Comparison of ENCODE assay signal across 7 mouse cellular contexts in genomic region chr11:70652884-70653344, GRCm38 (mm10). TPM values are rescaled to one million over a fixed set of nuclear protein-coding genes. Genes with fewer than 3 reads are reported as not detected.
DNase-seq lines count a peak whose midpoint lies in the region; ATAC-seq lines count a peak whose summit lies in the region.

No protein-coding gene starts in this region.

- peak overlapping the region; percentile 73 for H3K4me2 ChIP-seq in lung, embryonic 16.5 days (ENCODE audit: low read depth, low read length)
- H3K4me2 ChIP-seq in forebrain, embryonic 14.5 days (ENCODE audit: low read length): peak overlapping the region; percentile 91
- peak overlapping the region; percentile 96 for H3K4me2 ChIP-seq in liver, embryonic 13.5 days
- peak overlapping the region; percentile 94 for H3K4me2 ChIP-seq in stomach, embryonic 15.5 days

- ATAC-seq in lung, embryonic 16.5 days (ENCODE audit: low read depth): no peak
- ATAC-seq in forebrain, embryonic 14.5 days: no peak
- no peak for ATAC-seq in liver, embryonic 13.5 days (ENCODE audit: low read depth)
- ATAC-seq in stomach, embryonic 15.5 days (ENCODE audit: insufficient read depth, low FRiP score, low read depth): no peak

- peak overlapping the region; percentile 99 for H3K27ac ChIP-seq in lung, embryonic 16.5 days (ENCODE audit: low read length)
- peak overlapping the region; percentile 95 for H3K27ac ChIP-seq in forebrain, embryonic 14.5 days (ENCODE audit: low read depth, low read length)
- peak overlapping the region; percentile 99 for H3K27ac ChIP-seq in liver, embryonic 13.5 days
- H3K27ac ChIP-seq in stomach, embryonic 15.5 days: peak overlapping the region; percentile 97

- peak overlapping the region; percentile 100 for H3K4me3 ChIP-seq in lung, embryonic 16.5 days (ENCODE audit: low read length)
- H3K4me3 ChIP-seq in forebrain, embryonic 14.5 days (ENCODE audit: low read depth, low read length): peak overlapping the region; percentile 100
- peak overlapping the region; percentile 100 for H3K4me3 ChIP-seq in liver, embryonic 13.5 days (replicated peaks)
- H3K4me3 ChIP-seq in stomach, embryonic 15.5 days (replicated peaks): peak overlapping the region; percentile 73

- peaks cover 62% of the 10 kb centered on the region for H3K4me1 ChIP-seq in lung, embryonic 16.5 days (replicated peaks; ENCODE audit: control insufficient read depth, insufficient read depth, low read length)
- peaks cover 32% of the 10 kb centered on the region for H3K4me1 ChIP-seq in forebrain, embryonic 14.5 days (ENCODE audit: control insufficient read depth, insufficient read depth, low read length)
- peaks cover 86% of the 10 kb centered on the region for H3K4me1 ChIP-seq in liver, embryonic 13.5 days (replicated peaks)
- H3K4me1 ChIP-seq in stomach, embryonic 15.5 days: peaks cover 61% of the 10 kb centered on the region

- H3K9ac ChIP-seq in lung, embryonic 16.5 days (ENCODE audit: low read length): peak overlapping the region; percentile 100
- H3K9ac ChIP-seq in forebrain, embryonic 14.5 days (ENCODE audit: low read length): peak overlapping the region; percentile 97
- H3K9ac ChIP-seq in liver, embryonic 13.5 days: peak overlapping the region; percentile 99
- H3K9ac ChIP-seq in stomach, embryonic 15.5 days: peak overlapping the region; percentile 89

- no peak for DNase-seq in lung, postnatal 4 days
- DNase-seq in forebrain, embryonic 14.5 days (ENCODE audit: low spot score): no peak
- DNase-seq in liver, embryonic 13.5 days: no peak
- no peak for DNase-seq in spleen, adult 12 weeks (ENCODE audit: low spot score)
- DNase-seq in layer of hippocampus, adult 18-20 months (ENCODE audit: low spot score in 2 of 2): no peak

- no peaks in the 10 kb centered on the region for H3K27me3 ChIP-seq in lung, embryonic 16.5 days (ENCODE audit: control insufficient read depth, insufficient read depth, low read depth, low read length)
- no peaks in the 10 kb centered on the region for H3K27me3 ChIP-seq in forebrain, embryonic 14.5 days (replicated peaks; ENCODE audit: control insufficient read depth, insufficient read depth, low read length)
- no peaks in the 10 kb centered on the region for H3K27me3 ChIP-seq in liver, embryonic 13.5 days
- H3K27me3 ChIP-seq in stomach, embryonic 15.5 days (replicated peaks): no peaks in the 10 kb centered on the region

- 33% methylated on average over 6 of the region's 6 CpGs for WGBS in lung, embryonic 16.5 days
- 60% methylated on average over 6 of the region's 6 CpGs for WGBS in forebrain, embryonic 14.5 days
- 20% methylated on average over 6 of the region's 6 CpGs for WGBS in liver, embryonic 13.5 days (ENCODE audit: insufficient replicate concordance)
- 34% methylated on average over 6 of the region's 6 CpGs for WGBS in stomach, embryonic 15.5 days

- peaks cover 35% of the 10 kb centered on the region for H3K36me3 ChIP-seq in lung, embryonic 16.5 days (ENCODE audit: control insufficient read depth, insufficient read depth, low read length)
- peaks cover 47% of the 10 kb centered on the region for H3K36me3 ChIP-seq in forebrain, embryonic 14.5 days (ENCODE audit: control insufficient read depth, insufficient read depth, low read length)
- peaks cover 48% of the 10 kb centered on the region for H3K36me3 ChIP-seq in liver, embryonic 13.5 days
- peaks cover 36% of the 10 kb centered on the region for H3K36me3 ChIP-seq in stomach, embryonic 15.5 days

- no peaks in the 10 kb centered on the region for H3K9me3 ChIP-seq in lung, embryonic 16.5 days (ENCODE audit: control insufficient read depth, low read length)
- H3K9me3 ChIP-seq in forebrain, embryonic 14.5 days (replicated peaks; ENCODE audit: control insufficient read depth, low read length): no peaks in the 10 kb centered on the region
- no peaks in the 10 kb centered on the region for H3K9me3 ChIP-seq in liver, embryonic 13.5 days (replicated peaks)
- no peaks in the 10 kb centered on the region for H3K9me3 ChIP-seq in stomach, embryonic 15.5 days

RNA-seq across cellular contexts. Expression of gene Pfn1, which starts 1.5 kb away (rescaled TPM):
- polyA plus RNA-seq in lung, embryonic 16.5 days (2015; fragmentation: Nextera tagmentation; extraction: Ambion mirVana): 1,825 and 2,189 TPM in 2 replicates
- polyA plus RNA-seq in forebrain, embryonic 14.5 days (2014; fragmentation: Nextera tagmentation; extraction: Ambion mirVana): 793 and 798 TPM in 2 replicates
- 1,347 and 1,531 TPM in 2 replicates for polyA plus RNA-seq in liver, embryonic 13.5 days (2015; fragmentation: Nextera tagmentation; extraction: Ambion mirVana)
- polyA plus RNA-seq in stomach, embryonic 15.5 days (2015; fragmentation: Nextera tagmentation; extraction: Ambion mirVana): 1,701 and 2,042 TPM in 2 replicates
- 100 to 1,000 TPM; 326 to 341 TPM for total RNA-seq in layer of hippocampus, adult 18-20 months (2021)

RNA-seq across cellular contexts. Expression of gene Eno3, which starts 4.1 kb away (rescaled TPM):
- 37.9 and 56.8 TPM in 2 replicates for polyA plus RNA-seq in lung, embryonic 16.5 days (2015; fragmentation: Nextera tagmentation; extraction: Ambion mirVana)
- polyA plus RNA-seq in forebrain, embryonic 14.5 days (2014; fragmentation: Nextera tagmentation; extraction: Ambion mirVana): 5.7 and 5.9 TPM in 2 replicates
- 5.5 and 6.7 TPM in 2 replicates for polyA plus RNA-seq in liver, embryonic 13.5 days (2015; fragmentation: Nextera tagmentation; extraction: Ambion mirVana)
- polyA plus RNA-seq in stomach, embryonic 15.5 days (2015; fragmentation: Nextera tagmentation; extraction: Ambion mirVana): 13.9 and 16.6 TPM in 2 replicates
- 1 to 10 TPM; 6.0 to 9.9 TPM for total RNA-seq in layer of hippocampus, adult 18-20 months (2021)

RNA-seq across cellular contexts. Expression of gene Slc25a11, which starts 5.6 kb away (rescaled TPM):
- 156 and 171 TPM in 2 replicates for polyA plus RNA-seq in lung, embryonic 16.5 days (2015; fragmentation: Nextera tagmentation; extraction: Ambion mirVana)
- polyA plus RNA-seq in forebrain, embryonic 14.5 days (2014; fragmentation: Nextera tagmentation; extraction: Ambion mirVana): 165 and 190 TPM in 2 replicates
- 72.8 and 73.8 TPM in 2 replicates for polyA plus RNA-seq in liver, embryonic 13.5 days (2015; fragmentation: Nextera tagmentation; extraction: Ambion mirVana)
- 150 and 151 TPM in 2 replicates for polyA plus RNA-seq in stomach, embryonic 15.5 days (2015; fragmentation: Nextera tagmentation; extraction: Ambion mirVana)
- 100 to 1,000 TPM; 121 to 123 TPM for total RNA-seq in layer of hippocampus, adult 18-20 months (2021)

RNA-seq across cellular contexts. Expression of gene Rnf167, which starts 5.9 kb away (rescaled TPM):
- polyA plus RNA-seq in lung, embryonic 16.5 days (2015; fragmentation: Nextera tagmentation; extraction: Ambion mirVana): 129 and 134 TPM in 2 replicates
- 105 and 118 TPM in 2 replicates for polyA plus RNA-seq in forebrain, embryonic 14.5 days (2014; fragmentation: Nextera tagmentation; extraction: Ambion mirVana)
- polyA plus RNA-seq in liver, embryonic 13.5 days (2015; fragmentation: Nextera tagmentation; extraction: Ambion mirVana): 74.2 and 81.0 TPM in 2 replicates
- 97.2 and 108 TPM in 2 replicates for polyA plus RNA-seq in stomach, embryonic 15.5 days (2015; fragmentation: Nextera tagmentation; extraction: Ambion mirVana)
- total RNA-seq in layer of hippocampus, adult 18-20 months (2021): 10 to 100 TPM; 88.7 to 91.8 TPM

RNA-seq across cellular contexts. Expression of gene Gp1ba, which starts 14.0 kb away (rescaled TPM):
- 0.35 and 0.50 TPM in 2 replicates for polyA plus RNA-seq in lung, embryonic 16.5 days (2015; fragmentation: Nextera tagmentation; extraction: Ambion mirVana)
- polyA plus RNA-seq in forebrain, embryonic 14.5 days (2014; fragmentation: Nextera tagmentation; extraction: Ambion mirVana): 0.17 and 0.22 TPM in 2 replicates
- 2.8 and 4.7 TPM in 2 replicates for polyA plus RNA-seq in liver, embryonic 13.5 days (2015; fragmentation: Nextera tagmentation; extraction: Ambion mirVana)
- polyA plus RNA-seq in stomach, embryonic 15.5 days (2015; fragmentation: Nextera tagmentation; extraction: Ambion mirVana): 0.09 and 0.19 TPM in 2 replicates
- total RNA-seq in layer of hippocampus, adult 18-20 months (2021): not detected
